Mouse (Mus musculus) thymus, postnatal 4 days (tissue): ENCODE results near the gene Tnk2.
A peak's percentile ranks its signal among the peaks of the same experiment; 100 is the strongest.
"Not testable (repeated sequence)": the region's sequence is repeated elsewhere in the genome, so short reads cannot be mapped to it uniquely, and the experiment has no call there.

Experiments
- DNase-seq: peaks from one replicate; pipeline ENCODE4 v3.0.0; 2021

Gene Tnk2

DNA sequence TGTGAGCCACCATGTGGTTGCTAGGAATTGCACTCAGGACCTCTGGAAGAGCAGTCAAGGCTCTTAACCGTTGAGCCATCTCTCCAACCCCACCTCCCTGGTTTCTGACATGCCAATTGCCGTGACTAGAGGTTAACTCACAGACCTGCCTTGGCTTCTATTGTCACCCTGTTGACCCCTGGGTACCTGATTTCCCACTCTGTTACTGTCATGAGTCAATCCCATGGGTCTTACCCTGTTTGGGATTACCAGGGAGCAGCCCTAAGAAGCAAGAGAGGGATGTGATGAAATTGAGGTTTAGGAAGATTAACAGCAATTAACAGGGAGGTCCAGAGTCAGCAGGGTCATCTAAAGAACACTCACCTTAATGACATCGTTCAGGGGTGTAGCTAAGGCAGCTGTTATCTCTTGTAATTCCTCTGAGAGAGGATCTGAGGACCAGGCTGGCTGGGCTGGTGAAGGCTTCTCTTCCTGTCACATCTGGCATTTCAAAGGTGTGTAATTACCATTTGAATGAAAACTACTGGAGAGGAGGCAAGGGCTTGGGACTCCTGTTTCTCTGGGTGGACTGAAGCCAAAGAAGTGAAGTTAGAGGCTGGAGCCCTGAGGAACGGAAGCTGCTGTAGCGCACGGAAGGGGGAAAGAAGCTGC lies 6.7 kb upstream of the Tnk2 start:
- no peak for DNase-seq

DNA sequence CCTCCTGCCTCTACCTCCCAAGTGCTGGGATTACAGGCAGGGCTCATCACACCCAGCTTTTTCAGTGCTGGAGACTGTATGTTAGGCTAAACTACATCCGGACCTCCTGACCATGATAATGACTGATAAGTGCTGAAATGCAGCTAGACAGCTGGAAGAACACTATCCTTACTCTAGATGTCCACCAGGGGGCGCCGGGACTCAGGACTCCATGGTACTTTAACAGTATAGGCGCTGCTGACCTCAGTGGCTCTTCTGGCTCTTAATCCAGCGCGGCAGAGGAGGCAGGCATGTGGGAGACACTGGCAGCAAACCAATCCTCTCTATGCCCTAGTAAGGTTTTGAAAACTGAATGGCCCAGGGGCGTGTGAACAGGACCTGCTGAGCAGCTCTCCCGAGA lies 5.2 kb upstream of the Tnk2 start:
- DNase-seq = peak; percentile 94

GRCm38 (mm10) chr16:32640096-32640495 lies 3.6 kb upstream of the Tnk2 start:
- no peak for DNase-seq

DNA sequence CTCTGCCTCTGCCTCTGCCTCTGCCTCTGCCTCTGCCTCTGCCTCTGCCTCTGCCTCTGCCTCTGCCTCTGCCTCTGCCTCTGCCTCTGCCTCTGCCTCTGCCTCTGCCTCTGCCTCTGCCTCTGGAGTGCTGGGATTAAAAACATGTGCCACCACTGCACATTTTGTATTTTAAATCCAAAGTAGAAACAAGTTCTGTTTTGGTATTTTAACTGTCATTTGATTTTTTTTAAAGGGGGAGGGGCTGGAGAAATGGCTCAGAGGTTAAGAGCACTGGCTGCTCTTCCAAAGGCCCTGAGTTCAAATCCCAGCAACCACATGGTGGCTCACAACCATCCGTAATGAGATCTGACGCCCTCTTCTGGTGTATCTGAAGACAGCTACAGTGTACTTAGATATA lies 3.0 kb upstream of the Tnk2 start:
- not testable (repeated sequence) for DNase-seq

GRCm38 (mm10) chr16:32641440-32642219 lies 2.0 kb upstream of the Tnk2 start:
- DNase-seq = no peak

DNA sequence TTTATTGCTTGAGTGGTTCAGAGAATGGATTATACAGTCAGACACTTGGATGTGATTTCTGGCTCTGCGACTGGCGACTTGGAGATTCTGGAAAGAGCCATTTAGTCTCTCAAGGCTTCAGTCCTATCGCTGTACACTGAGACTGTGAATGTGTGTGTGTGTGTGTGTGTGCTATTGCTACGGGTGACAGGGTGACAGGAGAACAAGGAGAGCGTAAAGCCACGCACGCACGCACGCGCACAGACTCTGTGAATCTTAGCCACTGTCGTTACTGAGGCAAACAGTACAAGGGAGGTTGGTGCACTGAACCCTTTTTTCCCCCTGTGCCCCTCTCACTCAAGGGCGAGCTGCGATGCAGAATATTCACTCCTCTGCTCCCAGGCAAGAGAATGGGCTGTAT lies 1.4 kb upstream of the Tnk2 start:
- DNase-seq = peak; percentile 53

- peak; percentile 78 for DNase-seq
These were observed 561 bp downstream of the Tnk2 start for GRCm38 (mm10) chr16:32644069-32644800.

- no peak for DNase-seq
These were observed 1.1 kb downstream of the Tnk2 start for GRCm38 (mm10) chr16:32644801-32645170.

GRCm38 (mm10) chr16:32645361-32645914 lies 1.8 kb downstream of the Tnk2 start:
- peak; percentile 87 for DNase-seq

- peak; percentile 20 for DNase-seq
These were observed 2.3 kb downstream of the Tnk2 start for GRCm38 (mm10) chr16:32646014-32646413.

DNA sequence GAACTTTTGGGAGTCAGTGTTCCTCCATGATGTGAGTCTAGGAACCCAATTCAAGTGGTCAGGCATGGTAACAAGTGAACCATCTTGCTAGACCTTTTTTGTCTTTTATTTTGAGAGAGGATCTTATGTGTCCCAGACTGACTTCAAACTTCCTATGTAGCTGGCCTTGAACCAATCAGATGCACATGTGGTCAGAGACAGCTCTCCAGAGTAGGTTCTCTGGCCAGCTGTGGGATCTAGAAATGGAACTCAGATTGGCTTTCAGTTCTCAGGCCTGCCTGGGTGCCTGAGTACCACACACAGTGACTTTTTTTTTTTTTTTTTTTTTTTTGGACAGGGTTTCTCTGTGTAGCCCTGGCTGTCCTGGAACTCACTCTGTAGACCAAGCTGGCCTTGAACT lies 4.0 kb downstream of the Tnk2 start:
- peak; percentile 5 for DNase-seq

- DNase-seq = no peak
These were observed 6.8 kb downstream of the Tnk2 start for GRCm38 (mm10) chr16:32650461-32650860.

- peak; percentile 55 for DNase-seq
These were observed 7.4 kb downstream of the Tnk2 start for GRCm38 (mm10) chr16:32650974-32651618.

DNA sequence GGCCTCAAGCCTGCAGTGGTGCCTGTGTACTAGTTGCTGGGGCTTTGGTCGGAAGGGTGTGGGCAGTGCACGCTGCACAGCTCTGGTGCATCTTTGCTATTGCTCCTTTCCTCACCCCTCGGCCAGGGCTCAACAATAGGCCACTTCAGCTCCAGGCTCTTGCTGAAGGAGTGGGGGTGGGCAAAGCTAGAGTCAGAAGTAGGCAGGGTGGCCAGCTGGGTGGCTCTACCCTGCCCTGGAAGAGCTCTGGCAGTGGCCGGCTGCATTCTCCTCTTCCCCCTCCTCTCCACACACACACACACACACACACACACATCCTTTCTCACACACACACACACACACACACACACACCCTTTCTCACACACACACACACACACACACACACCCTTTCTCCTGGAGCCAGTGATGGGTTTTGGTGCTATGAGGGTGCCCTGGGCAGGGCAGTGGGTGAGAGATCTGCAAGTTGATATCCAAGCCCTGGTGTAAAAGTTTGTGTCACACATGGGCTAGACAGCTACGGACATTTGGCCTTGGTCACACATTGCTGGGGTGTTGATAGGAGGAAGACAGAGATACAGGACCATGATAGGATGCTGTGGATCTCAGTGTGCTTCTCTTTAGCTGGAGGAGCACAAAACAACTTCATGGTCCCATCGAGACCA lies 10.5 kb downstream of the Tnk2 start:
- no peak for DNase-seq

DNA sequence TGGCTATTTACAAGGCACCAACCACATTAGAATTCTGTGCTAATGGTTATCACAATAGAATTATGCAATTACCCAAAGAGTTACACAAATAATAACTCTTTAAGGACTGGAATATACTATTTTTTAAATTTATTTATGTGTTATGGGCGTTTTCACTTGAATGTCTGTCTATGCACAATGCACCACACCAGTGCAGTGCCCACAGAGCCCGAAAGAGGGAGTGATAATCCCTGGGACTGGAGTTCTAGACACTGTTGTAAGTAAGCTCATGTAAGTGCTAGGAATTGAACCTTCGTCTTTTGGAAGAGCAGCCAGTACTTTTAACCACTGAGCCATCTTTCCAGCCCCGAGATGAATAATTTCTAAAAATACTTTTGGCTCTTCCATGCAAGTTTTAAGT lies 11.9 kb downstream of the Tnk2 start:
- DNase-seq = no peak

- DNase-seq = no peak
These were observed 12.6 kb downstream of the Tnk2 start for GRCm38 (mm10) chr16:32656321-32656720.

- DNase-seq = no peak
These were observed 13.1 kb downstream of the Tnk2 start for GRCm38 (mm10) chr16:32656794-32657193.

GRCm38 (mm10) chr16:32657498-32658250 lies 14.0 kb downstream of the Tnk2 start:
- no peak for DNase-seq

- DNase-seq = peak; percentile 69
These were observed 15.1 kb downstream of the Tnk2 start for GRCm38 (mm10) chr16:32658743-32659171.

DNA sequence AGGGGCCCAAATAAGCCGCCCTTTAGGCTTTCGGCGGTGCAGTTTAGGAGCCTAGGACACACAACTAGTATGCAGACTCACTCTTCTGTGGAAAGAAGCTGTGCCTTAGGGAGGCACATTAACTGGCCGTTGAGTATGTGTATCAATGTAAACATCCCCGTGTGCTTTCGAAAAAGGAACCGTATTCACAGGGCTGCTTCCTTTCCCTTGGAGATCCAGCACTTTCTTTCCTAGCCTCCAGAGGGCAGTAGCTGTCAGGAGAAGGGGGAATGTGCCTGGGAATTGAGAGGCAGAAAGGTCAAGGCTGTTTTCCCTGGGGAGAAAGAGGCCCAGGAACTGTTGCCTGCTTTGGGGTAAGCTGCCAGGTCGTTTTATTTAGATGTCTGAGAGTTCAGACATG lies 15.7 kb downstream of the Tnk2 start:
- no peak for DNase-seq

GRCm38 (mm10) chr16:32660095-32660494 lies 16.4 kb downstream of the Tnk2 start:
- peak; percentile 73 for DNase-seq
